Mouse (Mus musculus) thymus, postnatal 0 days (tissue): ENCODE measurements at regions not wholly inside any gene's neighbourhood (a gene's known extent, or its start where the extent isn't known, plus 50 kb on each side); places are given as distances from the start of the nearest gene placed in this dataset. TPM values are rescaled to one million over a fixed set of nuclear protein-coding genes. Genes with fewer than 3 reads are reported as not detected.

Experiments used
- microRNA-seq: library from miRNA; unstranded; fragments of <30 nt; microRNA quantifications from one replicate; pipeline ENCODE4, GENCODE M21; 2016; ENCODE audit warnings: borderline number of aligned reads

Small RNA genes lying in the stretch of these regions (microRNA-seq; reads per million reads assigned to microRNA genes)
- not detected for gene Mir124a-2
